Mouse (Mus musculus) brain, embryonic 18.5 days (tissue): ENCODE measurements around the gene Srsf3.
"Not testable (repeated sequence)": the region's sequence is repeated elsewhere in the genome, so short reads cannot be mapped to it uniquely, and the experiment has no call there.

Experiments used
- DNase-seq: peaks from one replicate; pipeline ENCODE4 v3.0.0-alpha.2; 2012; ENCODE audit warnings: low read depth, low spot score

Srsf3 gene

DNA sequence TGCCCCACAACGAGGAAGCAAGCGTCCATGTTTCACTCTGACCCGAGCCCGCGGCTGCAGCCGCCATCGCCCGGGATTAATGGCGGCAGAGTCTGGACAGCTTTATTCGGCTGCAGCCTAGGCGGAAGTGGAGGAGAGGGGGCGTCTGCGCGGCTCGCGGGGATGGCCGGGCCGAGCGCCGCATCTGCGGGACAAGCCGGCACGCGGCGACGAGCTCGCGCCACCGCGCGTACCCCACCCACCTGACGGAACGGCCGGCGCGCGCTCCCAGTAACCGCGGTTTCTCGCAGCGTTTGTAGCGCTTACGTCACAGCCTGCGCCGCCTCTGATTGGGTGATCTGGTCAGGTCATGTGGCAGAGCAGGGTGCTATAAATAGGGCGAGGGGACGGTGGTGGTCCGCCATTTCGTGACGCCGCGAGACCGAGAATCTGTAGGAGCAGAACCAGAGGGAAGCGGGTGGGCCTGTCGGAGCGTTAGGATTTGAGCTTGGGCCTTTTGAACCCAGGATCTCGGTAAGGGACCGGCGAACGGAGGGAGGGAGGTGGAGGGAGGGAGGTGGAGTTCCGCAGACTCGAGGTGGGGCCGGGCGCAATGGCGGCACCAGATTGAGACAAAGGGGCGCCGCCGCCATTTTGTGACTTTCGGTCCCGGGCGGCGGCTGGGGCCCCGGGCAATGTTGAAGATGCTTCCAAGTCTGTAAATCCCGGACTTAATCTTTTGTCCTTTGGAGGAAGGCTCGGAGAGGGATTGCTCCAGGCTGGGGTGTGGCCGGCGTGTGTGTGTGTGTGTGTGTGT is at the start of gene Srsf3:
TSS of gene Srsf3 (plus strand) at position 355 of the 796 bp plus-strand sequence.
- peak; percentile 97 for DNase-seq

- DNase-seq = no peak
Observed at GRCm38 (mm10) chr17:28984724-28985420, 47.6 kb upstream of the Srsf3 start.

DNA sequence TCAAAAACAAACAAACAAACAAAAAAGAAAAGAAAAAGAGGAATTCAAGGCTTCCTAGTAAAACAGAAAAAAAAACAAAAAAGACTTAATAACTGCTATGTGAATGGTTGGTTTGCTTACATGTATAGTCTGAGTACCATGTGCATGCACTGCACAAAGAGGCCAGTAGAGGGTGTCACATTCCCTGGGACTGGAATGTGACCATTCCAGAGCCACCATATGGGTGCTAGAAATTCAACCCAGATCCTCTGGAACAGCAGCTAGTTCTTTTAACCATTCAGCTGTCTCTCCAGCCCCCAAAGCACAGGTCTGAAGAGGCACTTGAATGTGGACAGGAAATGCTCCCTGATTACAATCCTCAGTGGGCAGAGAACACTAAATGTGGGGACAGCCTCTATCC is 45.6 kb upstream of the Srsf3 start:
- DNase-seq = no peak

DNA sequence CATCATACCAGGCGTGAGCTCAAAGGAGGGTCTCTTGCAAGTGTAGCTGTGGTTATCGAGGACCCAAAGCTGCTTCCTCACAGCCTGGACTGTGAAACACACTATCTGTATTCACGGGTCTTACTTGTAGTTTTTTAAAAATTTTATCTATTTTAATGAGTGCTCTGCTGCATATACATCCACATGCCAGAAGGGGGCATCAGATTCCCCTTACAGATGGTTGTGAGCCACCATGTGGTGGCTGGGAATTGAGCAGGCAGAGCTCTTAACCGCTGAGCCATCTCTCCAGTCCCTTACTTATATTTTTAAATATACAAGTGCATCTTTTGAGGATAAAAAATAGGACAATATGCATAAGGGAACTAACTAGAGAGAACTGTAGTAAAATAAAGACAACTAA is 44.7 kb upstream of the Srsf3 start:
- no peak for DNase-seq

- no peak for DNase-seq
Observed at GRCm38 (mm10) chr17:28988291-28988690, 44.1 kb upstream of the Srsf3 start.

GRCm38 (mm10) chr17:28988996-28989395 is 43.4 kb upstream of the Srsf3 start:
- no peak for DNase-seq

DNA sequence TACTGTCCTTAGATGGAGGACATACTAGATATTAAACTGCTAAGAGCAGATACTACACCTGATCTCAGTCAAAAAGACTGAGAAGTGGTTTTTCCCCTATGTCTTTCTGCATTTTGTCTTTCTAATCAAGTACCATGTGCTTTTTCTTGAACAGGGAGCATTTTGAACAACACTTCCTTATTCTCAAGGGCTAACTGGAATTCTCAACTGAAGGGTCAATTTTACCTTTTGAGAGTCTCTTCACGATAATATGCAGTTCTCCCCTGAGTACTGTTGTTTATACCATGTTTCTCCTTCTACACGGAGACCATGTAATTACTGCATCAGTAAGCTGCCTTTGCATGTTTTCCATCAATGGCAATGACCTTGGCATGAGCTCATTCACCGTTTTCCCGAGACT is 42.4 kb upstream of the Srsf3 start:
- no peak for DNase-seq

DNA sequence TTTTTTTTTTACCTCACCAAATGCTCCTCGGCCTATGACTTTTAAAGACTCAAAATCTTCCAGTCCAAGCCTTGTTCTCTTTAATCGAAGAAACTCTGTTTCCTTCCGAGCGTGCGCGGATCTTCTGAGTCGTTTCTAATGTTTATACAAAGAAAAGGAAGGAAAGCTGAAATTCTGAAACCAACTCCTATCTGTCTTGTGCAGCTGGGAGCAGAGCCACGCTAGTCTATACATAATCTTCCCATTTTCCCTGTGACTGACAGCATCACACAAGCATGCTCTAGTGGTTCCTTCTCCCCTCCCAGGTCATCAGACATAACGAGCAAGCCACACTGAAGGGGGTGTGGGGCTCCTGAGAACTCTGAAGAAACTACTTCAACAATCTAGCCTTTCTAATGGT is 41.1 kb upstream of the Srsf3 start:
- DNase-seq = no peak

GRCm38 (mm10) chr17:28992105-28992504 is 40.3 kb upstream of the Srsf3 start:
- DNase-seq = no peak

GRCm38 (mm10) chr17:28993004-28993403 is 39.4 kb upstream of the Srsf3 start:
- DNase-seq = not testable (repeated sequence)

- DNase-seq = no peak
Observed at GRCm38 (mm10) chr17:28994615-28995014, 37.8 kb upstream of the Srsf3 start.

GRCm38 (mm10) chr17:29000465-29000864 is 32.0 kb upstream of the Srsf3 start:
- DNase-seq = no peak

DNA sequence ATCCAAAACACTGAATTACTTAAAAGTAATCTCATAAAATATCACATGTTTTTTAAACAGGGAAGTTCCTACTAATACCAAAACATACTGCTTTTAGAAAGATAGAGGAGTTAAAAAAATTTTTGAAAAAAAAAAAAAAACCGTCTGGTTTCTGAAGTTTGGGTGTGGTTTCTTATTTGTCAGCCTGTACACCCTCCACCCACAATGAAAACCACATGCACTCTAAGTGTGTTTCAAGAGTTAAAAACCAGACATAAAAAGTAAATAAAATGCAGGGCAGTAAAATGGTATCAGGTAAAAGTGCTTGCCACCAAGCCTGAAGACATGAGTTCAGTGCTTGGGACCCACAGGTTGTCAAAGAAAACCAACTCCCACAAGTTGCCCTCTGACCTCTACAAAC is 28.7 kb upstream of the Srsf3 start:
- DNase-seq = no peak

- no peak for DNase-seq
Observed at GRCm38 (mm10) chr17:29005002-29005401, 27.4 kb upstream of the Srsf3 start.

DNA sequence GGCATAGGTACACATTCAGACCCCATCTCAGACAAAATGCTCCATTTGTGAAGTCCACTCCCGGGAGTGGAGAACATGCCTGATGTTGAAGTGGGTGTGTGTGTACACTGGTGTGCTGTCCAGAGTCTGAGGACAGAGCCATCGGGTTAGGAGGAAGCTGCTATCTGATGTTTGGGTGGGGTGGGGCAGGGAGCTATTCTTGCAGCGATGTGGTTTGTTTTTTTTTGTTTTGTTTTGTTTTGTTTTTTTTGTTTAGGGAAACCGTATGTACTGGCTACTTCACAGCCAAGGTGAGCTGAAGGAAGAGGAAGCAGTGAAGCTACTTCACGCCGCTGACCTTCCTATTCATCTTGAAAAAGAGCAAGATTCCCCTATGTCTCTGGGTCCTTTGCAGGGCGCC is 25.6 kb upstream of the Srsf3 start:
- no peak for DNase-seq

GRCm38 (mm10) chr17:29007243-29007640 is 25.2 kb upstream of the Srsf3 start:
- DNase-seq = no peak

GRCm38 (mm10) chr17:29007641-29008325 is 24.6 kb upstream of the Srsf3 start, which contains the start of gene Stk38:
Gene Stk38 (minus strand): TSS chr17:29007995.
- DNase-seq = peak; percentile 64

DNA sequence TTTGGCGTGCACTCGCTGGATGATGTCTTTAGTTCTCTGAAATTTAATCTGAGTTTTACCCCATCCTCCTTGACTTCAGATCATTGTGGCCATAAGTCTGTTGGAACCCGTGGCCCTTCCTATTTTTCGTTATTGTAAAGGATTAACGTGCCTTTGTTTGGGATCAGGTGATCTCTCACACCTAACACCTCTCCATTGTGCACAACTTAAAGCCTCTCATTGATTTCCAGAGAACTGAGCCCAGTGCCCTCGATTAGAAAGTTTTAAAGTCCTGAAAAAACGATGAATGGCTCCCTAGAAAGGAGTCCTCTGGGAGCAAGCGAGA is 24.1 kb upstream of the Srsf3 start:
- no peak for DNase-seq

GRCm38 (mm10) chr17:29009181-29009580 is 23.2 kb upstream of the Srsf3 start:
- DNase-seq = no peak

DNA sequence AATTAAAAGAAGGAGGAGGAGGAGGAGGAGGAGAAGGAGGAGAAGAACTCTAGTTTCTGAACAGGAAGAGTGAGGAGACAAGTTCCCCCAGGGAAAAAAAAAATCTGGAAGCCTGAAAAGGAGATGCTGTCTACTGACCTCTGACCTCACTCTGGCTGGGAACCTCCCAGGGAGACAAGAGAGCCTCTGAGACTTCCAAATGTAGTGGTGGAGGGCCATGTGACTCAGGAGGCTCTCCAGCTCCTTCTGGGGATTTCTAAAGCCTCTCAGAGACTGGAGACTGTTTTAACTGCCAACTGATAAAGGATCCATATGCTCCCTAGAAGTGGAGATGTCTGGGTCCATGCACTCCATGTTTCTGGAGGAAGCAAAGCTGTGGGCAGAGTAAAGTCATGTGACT is 18.2 kb upstream of the Srsf3 start:
- DNase-seq = no peak

- no peak for DNase-seq
Observed at GRCm38 (mm10) chr17:29015638-29016037, 16.8 kb upstream of the Srsf3 start.

GRCm38 (mm10) chr17:29016705-29017104 is 15.7 kb upstream of the Srsf3 start:
- DNase-seq = no peak
